Mouse (Mus musculus) embryonic facial prominence, embryonic 11.5 days (tissue): ENCODE measurements around the gene Prkch. TPM values are rescaled to one million over a fixed set of nuclear protein-coding genes. Genes with fewer than 3 reads are reported as not detected.

Experiments
- ATAC-seq: fragments of 200-750 bp; cut with Nextera tagmentation; replicated peaks from 2 replicates; pipeline ENCODE4 v1.8.0; 2017; ENCODE audit warnings: low read depth; ENCODE audit not compliant: insufficient number of reproducible peaks, low FRiP score, low TSS enrichment
- DNase-seq: peaks from one replicate; pipeline ENCODE4 v3.0.0-alpha.2; 2015; ENCODE audit warnings: low spot score
- H3K27ac ChIP-seq: fragments of 300-500 bp; sonication (generic); replicated peaks from 2 replicates; pipeline ENCODE4 v1.5.1; 2014; ENCODE audit warnings: mild to moderate bottlenecking, low read depth, low read length, control low read depth
- H3K27me3 ChIP-seq: fragments of 300-500 bp; sonication (generic); 2 replicates; pipeline ENCODE4 v1.6.1; 2014; ENCODE audit warnings: mild to moderate bottlenecking, low read length, moderate library complexity, mixed read lengths; ENCODE audit not compliant: control insufficient read depth, insufficient read depth
- H3K36me3 ChIP-seq: fragments of 300-500 bp; sonication (generic); replicated peaks from 2 replicates; pipeline ENCODE4 v1.6.1; 2014; ENCODE audit warnings: low read depth, mild to moderate bottlenecking, low read length, moderate library complexity, mixed read lengths; ENCODE audit not compliant: control insufficient read depth, insufficient read depth
- H3K4me1 ChIP-seq: fragments of 300-500 bp; sonication (generic); 2 replicates; pipeline ENCODE4 v1.6.1; 2014; ENCODE audit warnings: low read length, mixed read lengths; ENCODE audit not compliant: control insufficient read depth, insufficient read depth
- H3K4me2 ChIP-seq: fragments of 300-500 bp; sonication (generic); 2 replicates; pipeline ENCODE4 v1.6.1; 2014; ENCODE audit warnings: low read depth, mild to moderate bottlenecking, control low read depth, low read length, moderate library complexity
- H3K4me3 ChIP-seq: fragments of 300-500 bp; sonication (generic); 2 replicates; pipeline ENCODE4 v1.5.1; 2014; ENCODE audit warnings: low read depth, low read length, control low read depth
- H3K9ac ChIP-seq: fragments of 300-500 bp; sonication (generic); replicated peaks from 2 replicates; pipeline ENCODE4 v1.6.1; 2014; ENCODE audit warnings: mild to moderate bottlenecking, control low read depth, low read length
- H3K9me3 ChIP-seq: fragments of 300-500 bp; sonication (generic); replicated peaks from 2 replicates; pipeline ENCODE4 v1.6.1; 2016; ENCODE audit warnings: mild to moderate bottlenecking, low read length, inconsistent platforms, mixed read lengths; ENCODE audit not compliant: control insufficient read depth
- WGBS: fragments of 180-500 bp; shearing (Covaris S2); extraction: QIAGEN DNeasy Blood & Tissue Kit; methylation state at CpG from one replicate; pipeline ENCODE4 v1.1.7; 2014; 5-methylcytosine and 5-hydroxymethylcytosine counted together
- polyA plus RNA-seq: library from polyadenylated mRNA; unstranded; fragments of >200 nt; fragmentation: Nextera tagmentation; extraction: Ambion mirVana; gene quantifications from 2 replicates; pipeline ENCODE4 v1.2.1, GENCODE M21; 2014

The Prkch gene
- polyA plus RNA-seq, 1 experiment from 2014 or later = 11.6 TPM

DNA sequence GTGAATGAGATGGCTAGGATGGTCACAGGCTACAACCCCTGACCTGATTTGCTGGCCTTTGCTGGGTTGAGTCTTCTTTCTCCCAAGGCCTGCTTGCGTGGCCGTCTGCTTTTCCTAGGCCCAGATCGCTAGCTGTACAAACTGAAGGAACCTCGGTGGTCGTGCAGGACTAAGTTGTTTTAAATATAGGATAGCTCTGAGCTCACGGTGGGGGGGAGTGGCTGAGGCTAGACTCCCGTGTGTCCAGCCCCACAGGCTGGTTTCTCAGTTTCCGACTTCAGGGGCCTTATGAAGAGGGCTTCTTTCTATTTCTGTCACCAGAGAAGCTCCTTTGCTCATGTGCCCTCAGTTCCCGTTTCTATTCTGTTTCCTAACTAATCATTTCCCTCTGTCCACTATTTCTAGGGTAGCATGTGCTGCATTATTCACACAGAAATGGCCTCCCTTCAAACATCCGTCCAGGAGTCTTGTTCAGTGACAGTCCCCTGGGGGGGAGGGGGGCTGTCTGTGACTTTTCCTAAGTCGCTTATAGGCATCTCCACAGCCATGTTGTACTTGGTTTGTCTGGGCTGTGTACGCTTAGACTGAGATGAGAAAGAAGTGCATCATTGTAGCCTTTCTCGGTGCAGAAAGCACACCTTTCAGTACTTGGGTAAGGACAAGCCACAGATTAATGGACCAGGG, 22.9 kb downstream of the Prkch start:
- Histone ChIP-seq H3K36me3 (no peaks in the 10 kb centered on the region), H3K9ac (no peak overlapping the region; the same call in 1 of the 2 replicates), H3K9me3 (no peaks in the 10 kb centered on the region), H3K27me3 (no peaks in the 10 kb centered on the region), H3K4me3 (no peak overlapping the region), H3K4me2 (no peak overlapping the region), H3K27ac (no peak overlapping the region), H3K4me1 (no peaks in the 10 kb centered on the region)
- WGBS = 46% methylated on average over 13 of the region's 13 CpGs
- ATAC-seq (0 out of 2 replicates have a peak, but pooled peaks have one; percentile 29), DNase-seq (peak; percentile 8)

GRCm38 (mm10) chr12:73608065-73608397, 23.4 kb downstream of the Prkch start:
- Histone ChIP-seq H3K36me3 (no peaks in the 10 kb centered on the region), H3K4me3 (no peak overlapping the region), H3K27me3 (no peaks in the 10 kb centered on the region), H3K4me1 (no peaks in the 10 kb centered on the region), H3K9ac (no peak overlapping the region), H3K27ac (no peak overlapping the region), H3K4me2 (no peak overlapping the region), H3K9me3 (no peaks in the 10 kb centered on the region)
- ATAC-seq (peak; percentile 44; the same call in 1 of the 2 replicates), DNase-seq (no peak)
- 21% methylated on average over 4 of the region's 4 CpGs for WGBS

- Histone ChIP-seq H3K36me3 (no peaks in the 10 kb centered on the region), H3K27me3 (no peaks in the 10 kb centered on the region), H3K4me1 (no peaks in the 10 kb centered on the region), H3K27ac (no peak overlapping the region), H3K4me2 (no peak overlapping the region), H3K4me3 (no peak overlapping the region), H3K9ac (no peak overlapping the region), H3K9me3 (no peaks in the 10 kb centered on the region)
- DNase-seq = no peak
- no peak for ATAC-seq
- 88% methylated on average over 3 of the region's 3 CpGs for WGBS
Measured at GRCm38 (mm10) chr12:73609262-73609661, 24.7 kb downstream of the Prkch start.

GRCm38 (mm10) chr12:73609676-73610545, 25.3 kb downstream of the Prkch start:
- ATAC-seq = no peak
- DNase-seq = no peak
- H3K4me1 ChIP-seq = no peaks in the 10 kb centered on the region
- no peaks in the 10 kb centered on the region for H3K27me3 ChIP-seq
- no peak overlapping the region for H3K27ac ChIP-seq
- no peak overlapping the region for H3K4me2 ChIP-seq
- H3K4me3 ChIP-seq = no peak overlapping the region
- H3K36me3 ChIP-seq = no peaks in the 10 kb centered on the region
- no peaks in the 10 kb centered on the region for H3K9me3 ChIP-seq
- H3K9ac ChIP-seq = no peak overlapping the region
- 86% methylated on average over 18 of the region's 18 CpGs for WGBS

- Histone ChIP-seq H3K4me3 (no peak overlapping the region), H3K4me2 (no peak overlapping the region), H3K27ac (no peak overlapping the region), H3K27me3 (no peaks in the 10 kb centered on the region), H3K4me1 (no peaks in the 10 kb centered on the region), H3K36me3 (no peaks in the 10 kb centered on the region), H3K9ac (no peak overlapping the region), H3K9me3 (no peaks in the 10 kb centered on the region)
- ATAC-seq (no peak), DNase-seq (no peak)
- 81% methylated on average over 8 of the region's 8 CpGs for WGBS
Measured at GRCm38 (mm10) chr12:73610831-73611370, 26.3 kb downstream of the Prkch start.

GRCm38 (mm10) chr12:73611741-73612140, 27.1 kb downstream of the Prkch start:
- Histone ChIP-seq H3K9me3 (no peaks in the 10 kb centered on the region), H3K9ac (no peak overlapping the region), H3K4me1 (no peaks in the 10 kb centered on the region; the same call in 1 of the 2 replicates), H3K4me3 (no peak overlapping the region), H3K27me3 (no peaks in the 10 kb centered on the region), H3K4me2 (no peak overlapping the region), H3K36me3 (no peaks in the 10 kb centered on the region), H3K27ac (no peak overlapping the region)
- ATAC-seq = no peak
- no peak for DNase-seq
- 84% methylated on average over 3 of the region's 3 CpGs for WGBS

DNA sequence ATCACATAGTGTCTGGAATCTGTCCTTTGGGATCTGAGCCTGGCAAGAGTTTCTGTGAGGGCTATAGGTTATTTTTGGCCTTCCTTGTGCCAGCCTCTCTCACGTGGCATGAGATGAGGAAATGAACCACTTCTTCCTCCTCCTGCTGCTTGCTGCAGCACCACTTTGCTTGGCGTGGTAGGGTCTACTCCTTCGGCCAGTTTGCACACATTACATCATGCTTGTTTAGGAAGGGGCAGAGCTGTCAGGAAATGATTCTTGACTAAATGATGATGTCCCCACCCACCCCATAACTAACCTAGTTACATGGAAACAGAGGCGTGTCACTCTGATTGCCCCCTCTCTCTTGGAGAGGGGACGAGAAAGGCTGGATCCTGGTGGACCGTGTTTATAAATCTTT, 28.6 kb downstream of the Prkch start:
- Histone ChIP-seq H3K36me3 (no peaks in the 10 kb centered on the region), H3K9me3 (no peaks in the 10 kb centered on the region), H3K4me1 (no peaks in the 10 kb centered on the region; the same call in 1 of the 2 replicates), H3K27me3 (no peaks in the 10 kb centered on the region), H3K9ac (no peak overlapping the region), H3K4me2 (no peak overlapping the region), H3K27ac (no peak overlapping the region), H3K4me3 (no peak overlapping the region)
- 85% methylated on average over 6 of the region's 6 CpGs for WGBS
- ATAC-seq = no peak
- DNase-seq = no peak

- peaks cover 2% of the 10 kb centered on the region; the same call in 1 of the 2 replicates for H3K4me1 ChIP-seq
- H3K9me3 ChIP-seq = no peaks in the 10 kb centered on the region
- H3K27ac ChIP-seq = no peak overlapping the region
- no peak overlapping the region for H3K4me2 ChIP-seq
- ATAC-seq (0 out of 2 replicates have a peak, but pooled peaks have one; percentile 62), DNase-seq (peak; percentile 57)
- WGBS = 45% methylated on average over 10 of the region's 10 CpGs
- no peak overlapping the region for H3K4me3 ChIP-seq
- no peaks in the 10 kb centered on the region for H3K27me3 ChIP-seq
- no peak overlapping the region for H3K9ac ChIP-seq
- H3K36me3 ChIP-seq = no peaks in the 10 kb centered on the region
Measured at GRCm38 (mm10) chr12:73617652-73618051, 33.1 kb downstream of the Prkch start.
